Mouse (Mus musculus) cerebellum, adult 2 months (tissue): ENCODE measurements around the gene Trim44.

Experiments used
- CTCF ChIP-seq: fragments of 200-500 bp; IDR thresholded peaks from 2 replicates; pipeline ENCODE4 v1.5.1; 2011; ENCODE audit warnings: low read depth, mild to moderate bottlenecking, control low read depth, low read length, moderate library complexity, borderline replicate concordance; ENCODE audit not compliant: insufficient read depth
- POLR2A ChIP-seq: fragments of 200-500 bp; IDR thresholded peaks from 2 replicates; pipeline ENCODE4 v1.6.1; 2011; ENCODE audit warnings: low read length, control low read depth, borderline replicate concordance; ENCODE audit not compliant: insufficient read depth

DNA sequence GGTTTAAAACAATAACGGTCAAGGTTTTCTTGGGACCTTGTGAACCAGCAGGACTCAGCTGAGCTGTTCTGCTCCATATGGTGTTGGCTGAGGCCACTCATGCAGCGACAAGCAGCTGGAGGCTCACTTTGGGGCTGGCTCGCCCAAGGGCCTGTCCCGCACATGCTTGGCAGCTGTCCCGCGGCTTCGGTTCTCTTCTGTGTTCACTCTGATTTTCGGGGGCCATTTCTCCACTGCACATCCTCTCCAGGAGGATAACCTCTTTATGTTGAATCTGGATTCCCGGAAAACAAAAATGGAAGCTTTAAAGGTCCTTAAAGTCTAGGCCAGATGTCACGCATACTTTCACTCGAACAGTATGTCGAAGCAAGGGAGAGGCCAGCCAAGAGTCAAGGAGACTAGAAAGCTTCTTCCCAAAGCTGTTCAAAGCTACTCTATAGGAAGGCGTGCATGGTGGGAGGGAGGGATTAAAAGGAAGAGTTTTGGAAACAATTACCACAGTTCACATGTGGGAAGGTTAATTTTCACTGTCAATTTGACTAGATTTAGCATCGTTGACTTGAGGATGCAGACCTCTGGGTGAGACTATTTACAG lies 8.6 kb upstream of the Trim44 start:
- TF ChIP-seq POLR2A, result no peak
- no peak for TF ChIP-seq CTCF
